Mouse (Mus musculus): ENCODE data around the gene Gmnn. TPM values are rescaled to one million over a fixed set of nuclear protein-coding genes. Genes with fewer than 3 reads are reported as not detected.
"Not testable (repeated sequence)": the region's sequence is repeated elsewhere in the genome, so short reads cannot be mapped to it uniquely, and the experiment has no call there.

The Gmnn gene
- 148 and 183 TPM in 2 replicates for total RNA-seq (2014; fragmentation: Nextera tagmentation)
- 214 and 286 TPM in 2 replicates for total RNA-seq (2017)

GRCm38 (mm10) chr13:24761403-24762227 lies at the start of gene Gmnn:
Gmnn (minus strand) TSS chr13:24761923.
- peak; percentile 91 for ATAC-seq (replicated peaks; ENCODE audit: poor library complexity, severe bottlenecking)

DNA sequence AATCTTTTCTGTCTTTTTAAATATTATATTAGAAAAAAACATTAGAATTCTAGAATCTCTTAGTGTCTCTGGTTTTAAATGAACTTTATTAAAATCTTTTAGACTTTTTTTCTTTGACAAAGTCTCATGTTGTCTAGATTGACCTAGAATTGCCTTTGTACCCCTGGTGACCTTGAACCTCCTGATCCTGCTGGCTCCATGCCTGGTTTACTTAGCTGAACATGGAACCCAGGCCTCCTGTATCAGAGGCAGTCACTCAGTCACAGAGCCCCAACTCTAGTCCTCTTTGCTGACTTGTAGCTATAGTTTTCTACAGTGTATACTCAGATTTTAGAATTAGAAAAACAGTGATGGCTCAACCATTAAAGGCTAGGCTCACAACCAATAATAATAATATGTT lies 44.4 kb upstream of the Gmnn start:
- ATAC-seq (replicated peaks; ENCODE audit: poor library complexity, severe bottlenecking): no peak

GRCm38 (mm10) chr13:24803196-24803595 lies 41.5 kb upstream of the Gmnn start:
- ATAC-seq (replicated peaks; ENCODE audit: poor library complexity, severe bottlenecking): no peak

GRCm38 (mm10) chr13:24802131-24802691 lies 40.5 kb upstream of the Gmnn start:
- peak; percentile 40 for ATAC-seq (replicated peaks; ENCODE audit: poor library complexity, severe bottlenecking)

- ATAC-seq (replicated peaks; ENCODE audit: poor library complexity, severe bottlenecking): peak; percentile 60
Measured at GRCm38 (mm10) chr13:24801308-24801921, 39.7 kb upstream of the Gmnn start, which contains the start of gene BC005537. BC005537 (plus strand) TSS chr13:24801657.

DNA sequence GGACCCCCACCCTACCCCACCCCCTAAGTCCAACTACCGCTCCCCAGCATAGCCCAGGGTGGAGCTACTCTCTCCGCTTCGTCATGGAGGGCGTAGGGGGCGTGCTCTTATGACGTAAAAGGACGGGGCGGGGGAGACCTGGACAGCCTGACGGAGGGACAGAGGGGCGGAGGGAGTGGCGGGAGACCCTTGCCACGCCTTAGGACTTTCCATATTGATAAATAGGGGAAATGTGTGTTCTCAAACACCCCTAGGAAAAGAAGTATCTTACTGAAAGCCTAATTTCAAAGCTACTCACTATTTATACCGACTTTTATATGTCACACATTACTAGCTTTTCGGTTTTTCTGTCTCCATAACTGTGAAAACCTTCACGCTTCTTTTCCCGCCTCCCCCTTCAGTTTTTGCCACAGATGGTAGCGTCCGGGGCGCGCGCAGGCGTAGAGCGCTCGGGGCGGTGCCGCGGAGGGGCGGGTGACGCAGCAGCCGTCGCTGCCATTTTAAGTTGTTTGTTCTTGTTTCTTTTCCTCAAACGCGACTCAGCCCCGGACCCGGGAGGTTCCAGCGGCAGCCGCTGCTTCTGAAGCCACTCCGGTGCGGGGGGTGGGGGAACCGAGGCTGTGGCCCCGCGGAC lies 39.1 kb upstream of the Gmnn start:
- peak; percentile 77 for ATAC-seq (replicated peaks; ENCODE audit: poor library complexity, severe bottlenecking)

DNA sequence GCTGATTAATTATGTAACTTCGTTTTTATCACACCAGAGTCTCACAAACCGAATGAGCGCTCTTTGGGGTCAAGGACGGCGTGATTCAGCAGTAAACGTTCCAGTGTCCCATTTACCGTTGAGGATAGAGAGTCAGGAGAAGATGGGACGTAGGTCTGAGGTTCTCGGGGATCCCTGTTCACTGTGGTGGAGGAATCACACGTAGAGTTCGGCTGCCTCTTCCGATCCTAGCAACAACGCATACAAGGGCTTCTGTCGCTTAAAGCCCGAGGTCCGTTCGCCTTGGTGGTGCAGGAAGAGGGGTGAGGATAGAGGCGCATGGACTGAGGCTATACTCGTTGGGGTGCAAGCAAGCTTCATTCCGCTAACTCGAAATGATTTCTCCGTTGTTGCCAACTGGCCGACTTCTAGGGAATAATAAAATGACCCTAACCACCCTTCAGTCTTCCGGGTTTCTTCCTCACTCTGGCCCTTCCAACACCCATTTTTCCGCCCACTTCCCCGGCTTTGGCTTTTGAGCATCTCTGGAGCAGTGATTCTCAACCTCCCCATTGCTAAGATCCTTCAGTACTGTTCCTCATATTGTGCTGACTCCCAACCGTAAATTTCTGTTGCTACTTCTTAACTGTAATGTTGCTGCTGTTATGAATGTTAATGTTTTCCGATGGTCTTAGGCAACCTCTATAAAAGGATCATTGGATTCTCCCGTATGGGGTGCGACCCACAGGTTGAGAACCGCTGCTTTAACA lies 38.4 kb upstream of the Gmnn start:
- peak; percentile 4 for ATAC-seq (replicated peaks; ENCODE audit: poor library complexity, severe bottlenecking)

DNA sequence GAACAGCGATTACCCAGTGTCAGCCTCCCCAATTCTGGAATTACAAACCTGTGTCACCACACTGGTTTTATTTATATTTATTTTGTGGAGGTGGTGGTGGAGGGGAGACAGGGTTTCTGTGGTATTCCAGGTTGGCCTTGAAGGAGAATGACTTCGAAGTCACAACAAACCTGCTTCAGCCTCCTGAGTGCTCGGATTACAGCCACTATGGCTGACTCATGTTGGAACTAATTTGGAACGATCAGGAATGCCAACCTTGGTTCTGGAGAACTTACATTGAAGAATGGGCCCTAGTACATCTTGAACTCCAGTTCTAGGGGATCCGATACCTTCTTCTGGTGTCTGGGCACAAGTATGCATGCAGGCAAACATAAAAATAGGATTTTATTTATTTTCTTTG lies 37.7 kb upstream of the Gmnn start:
- no peak for ATAC-seq (replicated peaks; ENCODE audit: poor library complexity, severe bottlenecking)

DNA sequence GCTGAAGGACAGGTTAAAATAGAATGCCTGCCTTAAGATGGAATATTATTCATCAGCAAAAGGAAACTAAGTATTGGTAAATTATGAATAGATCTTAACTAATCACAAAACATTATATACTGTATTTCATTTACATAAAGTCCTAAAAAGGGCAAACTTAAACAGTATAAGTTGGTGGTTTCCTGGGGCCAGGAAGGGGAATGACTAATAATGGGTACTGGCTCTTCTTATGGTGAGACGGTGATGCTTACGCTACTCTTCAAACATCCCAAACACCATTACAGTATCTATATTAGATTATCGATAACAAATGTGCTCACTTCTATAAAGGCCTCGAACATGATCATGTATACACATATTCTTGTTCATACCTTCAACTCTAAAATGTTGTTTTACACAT lies 37.0 kb upstream of the Gmnn start:
- ATAC-seq (replicated peaks; ENCODE audit: poor library complexity, severe bottlenecking): no peak

DNA sequence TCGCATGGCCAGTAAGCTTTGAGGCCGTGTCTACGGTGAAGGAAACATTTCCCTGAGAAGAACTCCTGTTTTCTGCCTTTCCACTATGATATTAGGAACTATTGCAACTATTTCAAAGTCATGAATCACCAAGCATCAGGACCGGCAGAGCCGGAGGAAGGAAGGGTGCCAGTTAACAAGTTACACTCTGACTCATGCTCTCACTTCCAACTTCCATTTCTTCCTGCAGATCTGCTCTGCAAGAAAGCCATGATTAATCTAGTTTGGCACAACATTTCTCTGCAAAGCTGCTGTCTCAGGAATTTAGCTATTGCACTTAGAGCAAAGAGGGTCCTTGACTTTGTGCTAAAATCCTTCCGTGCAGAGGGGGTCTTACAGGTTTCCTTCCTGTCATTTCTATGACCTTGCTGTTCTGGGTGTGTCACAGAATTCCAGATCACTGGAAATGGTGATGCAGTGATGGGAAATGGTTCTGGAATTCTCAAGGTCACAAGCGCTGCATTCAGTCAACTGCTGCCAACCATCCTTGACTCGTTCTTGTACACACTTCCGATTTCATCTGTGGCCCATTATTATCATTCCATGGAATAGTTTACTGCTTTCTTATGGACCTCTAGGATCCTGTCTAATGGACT lies 30.8 kb upstream of the Gmnn start:
- ATAC-seq (replicated peaks; ENCODE audit: poor library complexity, severe bottlenecking): peak; percentile 68

DNA sequence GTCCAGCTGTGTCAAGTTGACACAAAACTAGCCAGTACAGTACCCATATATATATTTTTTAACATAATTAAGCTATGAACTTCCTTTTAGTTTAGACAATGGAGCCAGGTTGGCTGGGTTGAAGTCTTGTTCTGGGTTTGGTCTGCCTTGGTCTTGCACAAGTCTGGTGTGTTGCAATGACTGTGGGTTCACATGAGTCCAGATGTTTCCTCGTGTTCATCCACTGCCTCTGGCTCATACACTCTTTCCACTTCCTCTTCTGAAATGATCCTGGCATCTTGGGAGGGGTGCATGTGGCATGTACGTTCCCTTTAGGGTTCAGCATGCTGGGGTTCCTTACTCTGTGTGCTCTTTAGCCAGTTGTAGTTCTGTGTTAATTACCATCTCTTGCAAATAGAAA lies 29.6 kb upstream of the Gmnn start:
- peak; percentile 99 for ATAC-seq (replicated peaks; ENCODE audit: poor library complexity, severe bottlenecking)

- no peak for ATAC-seq (replicated peaks; ENCODE audit: poor library complexity, severe bottlenecking)
Measured at GRCm38 (mm10) chr13:24787477-24787876, 25.8 kb upstream of the Gmnn start.

DNA sequence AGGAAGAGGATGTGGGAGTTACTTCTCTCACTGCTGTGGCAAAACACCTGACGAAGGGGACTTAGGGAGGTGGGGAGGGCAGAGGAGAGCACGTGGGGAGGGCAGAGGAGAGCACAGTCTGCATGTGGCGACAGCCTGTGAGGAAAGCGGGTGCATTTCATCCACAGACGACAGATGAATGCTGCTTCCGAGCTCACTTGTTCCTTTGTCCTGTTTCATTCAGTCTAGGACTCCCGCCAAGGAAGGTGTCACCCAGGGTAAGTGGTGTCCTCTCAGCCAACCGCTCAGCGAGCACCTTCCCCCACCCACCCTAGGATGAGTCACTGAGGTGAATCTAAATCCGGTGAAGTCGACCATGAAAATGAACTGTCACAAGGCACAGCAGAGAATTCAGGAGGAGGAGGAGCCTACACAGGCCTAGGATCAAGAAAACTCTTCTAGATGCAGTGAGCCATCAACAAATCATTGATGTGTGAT lies 24.3 kb upstream of the Gmnn start:
- ATAC-seq (replicated peaks; ENCODE audit: poor library complexity, severe bottlenecking): peak; percentile 84

DNA sequence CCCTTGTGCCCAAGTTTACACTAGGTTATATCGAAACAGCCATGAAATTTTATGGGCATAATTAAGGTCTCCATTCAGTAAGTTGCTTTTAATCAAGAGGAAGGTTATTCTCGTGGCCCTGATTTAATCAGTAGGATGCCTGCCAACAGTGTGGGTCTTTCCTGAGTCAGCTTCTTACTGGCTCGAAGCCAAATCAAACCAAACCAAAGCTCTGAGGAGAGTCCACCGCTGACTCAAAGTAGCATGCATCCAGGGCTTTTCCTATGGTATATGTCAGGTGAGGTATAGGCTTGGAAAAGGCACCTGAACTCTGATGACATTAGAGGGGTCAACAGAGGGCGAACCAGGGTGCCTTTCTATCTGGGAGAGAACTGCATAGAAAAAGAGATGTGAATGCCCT lies 20.2 kb upstream of the Gmnn start:
- no peak for ATAC-seq (replicated peaks; ENCODE audit: poor library complexity, severe bottlenecking)

- ATAC-seq (replicated peaks; ENCODE audit: poor library complexity, severe bottlenecking): no peak
Measured at GRCm38 (mm10) chr13:24778706-24779380, 17.1 kb upstream of the Gmnn start.

GRCm38 (mm10) chr13:24778026-24778425 lies 16.3 kb upstream of the Gmnn start:
- ATAC-seq (replicated peaks; ENCODE audit: poor library complexity, severe bottlenecking): no peak

DNA sequence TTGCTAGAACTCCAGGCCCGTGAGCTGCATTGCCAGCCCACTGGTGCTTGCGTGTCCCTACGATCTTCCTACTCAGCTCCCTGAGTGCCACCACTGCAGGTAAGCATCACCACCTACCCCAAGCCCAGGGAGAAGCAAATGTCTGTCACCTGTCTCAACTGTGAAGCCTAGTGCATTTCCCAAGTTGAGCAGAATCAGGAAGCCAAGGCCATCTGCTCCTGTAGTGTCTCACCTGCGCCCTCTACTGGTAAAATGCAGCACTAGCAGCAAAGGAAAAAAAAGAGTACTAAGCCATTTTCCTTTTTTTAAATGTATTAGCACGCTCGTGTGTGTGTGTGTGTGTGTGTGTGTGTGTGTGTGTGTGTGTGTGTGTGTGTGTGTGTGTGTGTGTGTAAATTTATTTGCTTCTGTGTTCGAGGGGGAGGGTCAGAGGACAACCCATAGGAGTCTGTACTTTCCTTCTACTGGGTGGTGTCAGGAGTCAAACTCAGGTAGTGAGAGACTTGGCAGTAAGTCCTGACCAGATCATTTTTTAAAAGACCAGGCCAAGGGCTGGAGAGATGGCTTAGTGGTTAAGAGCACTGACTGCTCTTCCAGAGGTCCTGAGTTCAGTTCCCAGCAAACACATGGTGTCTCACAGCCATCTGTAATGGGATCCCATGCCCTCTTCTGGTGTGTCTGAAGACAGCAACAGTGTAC lies 14.6 kb upstream of the Gmnn start:
- ATAC-seq (replicated peaks; ENCODE audit: poor library complexity, severe bottlenecking): peak; percentile 98

GRCm38 (mm10) chr13:24771482-24771881 lies 9.8 kb upstream of the Gmnn start:
- not testable (repeated sequence) for ATAC-seq (replicated peaks; ENCODE audit: poor library complexity, severe bottlenecking)
